Mouse (Mus musculus) olfactory bulb, adult 2 months (tissue): Measurements from ENCODE around the gene Gm21860. TPM values are rescaled to one million over a fixed set of nuclear protein-coding genes. Genes with fewer than 3 reads are reported as not detected.
"Not testable (repeated sequence)": the region's sequence is repeated elsewhere in the genome, so short reads cannot be mapped to it uniquely, and the experiment has no call there.

Source experiments
- H3K27ac ChIP-seq: fragments of 200-500 bp; 2 replicates; pipeline ENCODE4 v1.5.1; 2012; ENCODE audit warnings: low read depth, low read length; ENCODE audit not compliant: insufficient read depth
- H3K4me1 ChIP-seq: fragments of 200-500 bp; 2 replicates; pipeline ENCODE4 v1.6.1; 2012; ENCODE audit warnings: low read length; ENCODE audit not compliant: control insufficient read depth, insufficient read depth
- H3K4me3 ChIP-seq: fragments of 200-500 bp; 2 replicates; pipeline ENCODE4 v1.5.1; 2012; ENCODE audit warnings: mild to moderate bottlenecking, low read depth, low read length, moderate library complexity; ENCODE audit not compliant: insufficient read depth
- WGBS: fragments of 180-500 bp; shearing (Covaris S2); methylation state at CpG from one replicate; pipeline ENCODE4 v1.1.7; 2018; 5-methylcytosine and 5-hydroxymethylcytosine counted together
- polyA plus RNA-seq: library from polyadenylated mRNA; stranded (reverse); fragments of >200 nt; gene quantifications from 2 replicates; pipeline ENCODE4 v1.2.4, GENCODE M21; 2012; ENCODE audit warnings: low replicate concordance; ENCODE audit not compliant: missing spikeins, insufficient read depth, insufficient read length

Gene Gm21860
- polyA plus RNA-seq, 1 experiment = not detected

DNA sequence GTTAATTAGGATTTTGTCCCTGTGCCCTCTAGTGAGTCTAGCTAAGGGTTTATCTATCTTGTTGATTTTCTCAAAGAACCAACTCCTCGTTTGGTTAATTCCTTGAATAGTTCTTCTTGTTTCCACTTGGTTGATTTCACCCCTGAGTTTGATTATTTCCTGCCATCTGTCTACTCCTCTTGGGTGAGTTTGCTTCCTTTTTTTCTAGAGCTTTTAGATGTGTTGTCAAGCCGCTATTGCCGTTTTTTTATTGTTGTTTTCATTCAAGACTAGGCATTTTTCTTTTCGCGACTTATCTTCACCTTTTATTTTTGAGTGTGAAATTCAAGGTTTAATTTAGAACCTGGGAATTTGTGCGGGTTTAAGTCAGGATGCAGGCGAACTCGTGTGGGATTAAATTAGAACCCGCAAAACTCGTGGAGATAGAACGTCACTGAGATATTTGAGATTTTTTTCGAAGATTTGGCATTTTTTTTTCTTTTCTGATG, 24.8 kb downstream of the Gm21860 start:
- not testable (repeated sequence) for H3K4me1 ChIP-seq, H3K4me3 ChIP-seq, H3K27ac ChIP-seq
- 65% methylated on average over 12 of the region's 12 CpGs for WGBS

DNA sequence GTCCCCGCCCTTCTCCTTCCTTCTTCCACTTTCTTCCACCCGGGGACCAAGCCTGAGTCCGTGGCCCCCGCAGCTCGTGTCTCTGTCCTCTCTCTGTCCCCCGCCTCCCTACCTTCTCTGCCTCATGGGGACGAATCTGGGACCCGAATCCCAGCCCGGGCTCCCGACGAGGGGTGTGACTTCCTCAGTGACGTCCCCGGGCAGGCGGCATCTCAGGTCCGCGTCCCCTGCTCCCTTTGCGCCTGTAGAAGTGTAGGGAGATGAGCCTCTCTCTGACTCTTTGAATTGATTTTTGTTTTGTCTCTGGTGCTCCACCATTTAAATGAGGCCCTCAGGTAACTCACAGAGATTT, 25.7 kb downstream of the Gm21860 start:
- not testable (repeated sequence) for H3K4me3 ChIP-seq, H3K4me1 ChIP-seq, H3K27ac ChIP-seq
- WGBS = 78% methylated on average over 16 of the region's 17 CpGs

DNA sequence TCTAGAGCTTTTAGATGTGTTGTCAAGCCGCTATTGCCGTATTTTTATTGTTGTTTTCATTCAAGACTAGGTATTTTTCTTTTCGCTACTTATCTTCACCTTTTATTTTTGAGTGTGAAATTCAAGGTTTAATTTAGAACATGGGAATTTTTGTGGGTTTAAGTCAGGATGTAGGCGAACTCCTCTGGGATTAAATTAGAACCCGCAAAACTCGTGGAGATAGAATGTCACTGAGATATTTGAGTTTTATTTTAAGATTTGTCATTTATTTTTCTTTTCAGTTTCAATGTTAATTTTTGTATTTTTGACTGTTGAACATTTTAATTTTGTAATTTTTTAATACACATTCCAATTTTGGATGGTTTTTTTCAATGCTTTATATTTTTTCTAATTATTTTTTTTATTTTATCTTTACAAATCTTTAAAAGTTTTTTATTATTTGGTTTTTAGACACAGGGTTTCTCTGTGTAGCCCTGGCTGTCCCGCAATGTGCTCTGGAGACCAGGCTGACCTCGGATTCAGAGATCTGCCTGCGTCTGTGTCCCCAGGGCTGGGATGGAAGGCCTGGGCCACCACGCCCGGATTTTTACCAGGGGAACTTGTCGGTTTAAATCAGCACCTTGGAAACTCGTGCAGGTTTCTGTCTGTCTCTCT, 26.2 kb downstream of the Gm21860 start:
- not testable (repeated sequence) for H3K27ac ChIP-seq, H3K4me3 ChIP-seq, H3K4me1 ChIP-seq
- WGBS = 88% methylated on average over 13 of the region's 13 CpGs

DNA sequence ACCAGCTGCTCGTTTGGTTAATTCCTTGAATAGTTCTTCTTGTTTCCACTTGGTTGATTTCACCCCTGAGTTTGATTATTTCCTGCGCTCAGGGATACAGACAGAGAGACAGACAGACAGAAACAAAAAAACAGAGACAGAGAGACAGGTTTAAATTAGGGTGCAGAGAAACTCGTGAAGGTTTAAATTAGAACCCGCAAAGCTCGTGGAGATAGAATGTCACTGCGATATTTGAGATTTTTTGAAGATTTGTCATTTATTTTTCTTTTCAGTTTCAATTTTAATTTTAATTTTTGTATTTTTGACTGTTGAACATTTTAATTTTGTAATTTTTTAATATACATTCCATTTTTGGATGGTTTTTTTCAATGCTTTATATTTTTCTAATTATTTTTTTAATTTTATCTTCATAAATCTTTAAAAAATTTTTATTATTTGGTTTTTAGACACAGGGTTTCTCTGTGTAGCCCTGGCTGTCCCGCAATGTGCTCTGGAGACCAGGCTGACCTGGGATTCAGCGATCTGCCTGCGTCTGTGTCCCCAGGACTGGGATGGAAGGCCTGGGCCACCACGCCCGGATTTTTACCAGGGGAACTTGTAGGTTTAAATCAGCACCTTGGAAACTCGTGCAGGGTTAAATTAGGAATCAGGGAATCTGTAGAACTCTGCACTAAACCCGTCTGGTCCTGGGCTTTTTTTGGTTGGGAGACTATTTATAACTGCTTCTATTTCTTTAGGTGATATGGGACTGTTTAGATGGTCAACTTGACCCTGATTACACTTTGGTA, 27.3 kb downstream of the Gm21860 start:
- H3K4me1 ChIP-seq, H3K27ac ChIP-seq, H3K4me3 ChIP-seq: not testable (repeated sequence)
- 76% methylated on average over 13 of the region's 13 CpGs for WGBS

DNA sequence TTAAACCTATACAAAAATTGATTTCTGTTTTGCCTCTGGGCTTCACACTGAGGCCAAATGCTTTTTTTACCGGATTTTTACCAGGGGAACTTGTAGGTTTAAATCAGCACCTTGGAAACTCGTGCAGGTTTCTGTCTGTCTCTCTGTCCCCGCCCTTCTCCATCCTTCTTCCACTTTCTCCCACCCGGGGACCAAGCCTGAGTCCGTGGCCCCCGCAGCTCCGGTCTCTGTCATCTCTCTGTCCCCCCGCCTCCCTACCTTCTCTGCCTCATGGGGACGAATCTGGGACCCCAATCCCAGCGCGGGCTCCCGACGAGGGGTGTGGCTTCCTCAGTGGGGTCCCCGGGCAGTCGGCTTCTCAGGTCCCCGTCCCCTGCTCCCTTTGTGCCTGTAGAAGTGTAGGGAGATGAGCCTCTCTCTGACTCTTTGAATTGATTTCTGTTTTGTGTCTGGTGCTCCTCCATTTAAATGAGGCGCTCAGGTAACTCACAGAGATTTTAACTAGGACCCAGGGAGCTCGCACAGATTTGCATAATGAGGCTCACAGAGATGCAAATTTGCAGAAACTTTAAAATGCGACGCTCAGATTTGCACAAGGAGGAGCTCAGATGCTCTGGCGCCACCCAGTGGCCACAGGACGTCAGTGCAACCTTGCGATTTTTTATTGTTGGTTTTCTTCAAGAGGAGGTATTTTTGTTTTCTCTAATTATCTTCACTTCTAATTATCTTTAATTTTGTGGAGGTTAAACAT, 28.7 kb downstream of the Gm21860 start:
- H3K27ac ChIP-seq, H3K4me1 ChIP-seq, H3K4me3 ChIP-seq: not testable (repeated sequence)
- 83% methylated on average over 22 of the region's 23 CpGs for WGBS

DNA sequence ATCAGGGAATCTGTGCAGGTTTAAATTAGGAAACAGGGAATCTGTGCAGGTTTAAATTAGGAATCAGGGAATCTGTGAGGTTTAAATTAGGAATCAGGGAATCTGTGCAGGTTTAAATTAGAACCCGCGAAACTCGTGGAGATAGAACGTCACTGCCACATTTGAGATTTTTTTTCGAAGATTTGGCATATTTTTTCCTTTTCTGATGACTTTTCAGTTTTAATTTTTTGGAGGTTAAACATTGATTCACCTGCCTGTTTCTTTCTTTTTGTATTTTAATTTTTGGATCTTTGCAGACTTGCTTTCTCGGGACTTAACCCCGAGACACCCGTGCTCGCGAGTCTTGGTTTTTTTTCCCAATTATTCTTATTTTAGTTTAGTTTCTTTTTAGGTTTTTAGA, 29.5 kb downstream of the Gm21860 start:
- H3K4me1 ChIP-seq, H3K27ac ChIP-seq, H3K4me3 ChIP-seq: not testable (repeated sequence)
- WGBS = 91% methylated on average over 10 of the region's 10 CpGs

DNA sequence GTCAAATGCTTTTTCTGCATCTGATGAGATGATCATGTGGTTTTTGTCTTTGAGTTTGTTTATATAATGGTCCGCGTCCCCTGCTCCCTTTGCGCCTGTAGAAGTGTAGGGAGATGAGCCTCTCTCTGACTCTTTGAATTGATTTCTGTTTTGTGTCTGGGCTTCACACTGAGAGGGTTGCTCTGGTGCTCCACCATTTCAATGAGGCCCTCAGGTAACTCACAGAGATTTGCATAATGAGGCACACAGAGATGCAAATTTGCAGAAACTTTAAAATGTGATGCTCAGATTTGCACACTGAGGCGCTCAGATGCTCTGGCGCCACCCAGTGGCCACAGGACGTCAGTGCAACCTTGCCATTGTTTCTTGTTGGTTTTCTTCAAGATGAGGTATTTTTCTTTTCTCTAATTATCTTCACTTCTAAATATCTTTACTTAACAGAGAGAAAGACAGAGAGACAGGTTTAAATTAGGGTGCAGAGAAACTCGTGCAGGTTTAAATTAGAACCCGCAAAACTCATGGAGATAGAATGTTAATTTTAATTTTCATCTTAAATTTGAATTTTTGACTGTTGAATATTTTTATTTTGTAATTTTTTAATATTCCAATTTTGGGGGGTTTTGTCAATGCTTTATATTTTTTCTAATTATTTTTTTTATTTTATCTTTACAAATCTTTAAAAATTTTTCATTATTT, 30.5 kb downstream of the Gm21860 start:
- H3K4me3 ChIP-seq, H3K27ac ChIP-seq, H3K4me1 ChIP-seq: not testable (repeated sequence)
- WGBS = 61% methylated on average over 8 of the region's 8 CpGs

DNA sequence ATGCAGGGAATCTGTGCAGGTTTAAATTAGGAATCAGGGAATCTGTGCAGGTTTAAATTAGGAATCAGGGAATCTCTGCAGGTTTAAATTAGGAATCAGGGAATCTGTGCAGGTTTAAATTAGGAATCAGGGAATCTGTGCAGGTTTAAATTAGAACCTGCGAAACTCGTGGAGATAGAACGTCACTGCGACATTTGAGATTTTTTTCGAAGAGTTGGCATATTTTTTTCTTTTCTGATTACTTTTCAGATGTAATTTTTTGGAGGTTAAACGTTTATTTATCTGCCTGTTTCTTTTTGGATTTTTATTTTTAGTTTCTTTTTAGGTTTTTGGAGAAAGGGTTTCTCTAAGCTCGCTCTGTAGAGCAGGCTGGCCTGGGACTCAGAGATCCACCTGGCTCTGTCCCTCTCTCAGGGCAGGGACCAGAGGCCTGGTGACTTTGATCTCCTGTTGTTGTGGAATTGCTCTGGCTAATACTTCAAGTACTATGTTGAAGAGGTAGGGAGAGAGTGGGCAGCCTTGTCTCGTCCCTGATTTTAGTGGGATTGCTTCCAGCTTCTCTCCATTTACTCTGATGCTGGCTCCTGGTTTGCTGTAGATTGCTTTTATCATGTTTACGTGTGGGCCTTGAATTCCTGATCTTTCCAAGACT, 31.2 kb downstream of the Gm21860 start:
- not testable (repeated sequence) for H3K4me3 ChIP-seq, H3K4me1 ChIP-seq, H3K27ac ChIP-seq
- 69% methylated on average over 9 of the region's 9 CpGs for WGBS

DNA sequence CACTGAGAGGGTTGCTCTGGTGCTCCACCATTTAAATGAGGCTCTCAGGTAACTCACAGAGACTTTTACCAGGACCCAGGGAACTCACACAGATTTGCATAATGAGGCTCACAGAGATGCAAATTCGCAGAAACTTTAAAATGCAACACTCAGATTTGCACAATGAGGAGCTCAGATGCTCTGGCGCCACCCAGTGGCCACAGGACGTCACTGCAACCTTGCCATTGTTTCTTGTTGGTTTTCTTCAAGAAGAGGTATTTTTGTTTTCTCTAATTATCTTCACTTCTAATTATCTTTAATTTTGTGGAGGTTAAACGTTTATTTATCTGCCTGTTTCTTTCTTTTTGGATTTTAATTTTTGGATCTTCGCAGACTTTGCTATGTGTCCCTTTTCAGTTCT, 34.1 kb downstream of the Gm21860 start:
- not testable (repeated sequence) for H3K4me3 ChIP-seq, H3K4me1 ChIP-seq, H3K27ac ChIP-seq
- 44% methylated on average over 5 of the region's 5 CpGs for WGBS

DNA sequence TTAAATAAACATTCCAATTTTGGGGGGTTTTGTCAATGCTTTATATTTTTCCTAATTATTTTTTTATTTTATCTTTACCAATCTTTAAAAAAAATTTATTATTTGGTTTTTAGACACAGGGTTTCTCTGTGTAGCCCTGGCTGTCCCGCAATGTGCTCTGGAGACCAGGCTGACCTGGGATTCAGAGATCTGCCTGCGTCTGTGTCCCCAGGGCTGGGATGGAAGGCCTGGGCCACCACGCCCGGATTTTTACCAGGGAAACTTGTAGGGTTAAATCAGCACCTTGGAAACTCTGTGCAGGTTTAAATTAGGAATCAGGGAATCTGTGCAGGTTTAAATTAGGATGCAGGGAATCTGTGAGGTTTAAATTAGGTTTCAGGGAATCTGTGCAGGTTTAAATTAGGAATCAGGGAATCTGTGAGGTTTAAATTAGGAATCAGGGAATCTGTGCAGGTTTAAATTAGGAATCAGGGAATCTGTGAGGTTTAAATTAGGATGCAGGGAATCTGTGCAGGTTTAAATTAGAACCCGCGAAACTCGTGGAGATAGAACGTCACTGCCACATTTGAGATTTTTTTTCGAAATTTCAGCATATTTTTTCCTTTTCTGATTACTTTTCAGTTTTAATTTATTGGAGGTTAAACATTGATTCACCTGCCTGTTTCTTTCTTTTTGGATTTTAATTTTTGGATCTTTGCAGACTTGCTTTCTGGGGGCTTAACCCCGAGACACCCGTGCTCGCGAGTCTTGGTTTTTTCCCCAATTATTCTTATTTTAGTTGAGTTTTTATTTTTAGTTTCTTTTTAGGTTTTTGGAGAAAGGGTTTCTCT, 35.0 kb downstream of the Gm21860 start:
- WGBS = 87% methylated on average over 13 of the region's 13 CpGs

DNA sequence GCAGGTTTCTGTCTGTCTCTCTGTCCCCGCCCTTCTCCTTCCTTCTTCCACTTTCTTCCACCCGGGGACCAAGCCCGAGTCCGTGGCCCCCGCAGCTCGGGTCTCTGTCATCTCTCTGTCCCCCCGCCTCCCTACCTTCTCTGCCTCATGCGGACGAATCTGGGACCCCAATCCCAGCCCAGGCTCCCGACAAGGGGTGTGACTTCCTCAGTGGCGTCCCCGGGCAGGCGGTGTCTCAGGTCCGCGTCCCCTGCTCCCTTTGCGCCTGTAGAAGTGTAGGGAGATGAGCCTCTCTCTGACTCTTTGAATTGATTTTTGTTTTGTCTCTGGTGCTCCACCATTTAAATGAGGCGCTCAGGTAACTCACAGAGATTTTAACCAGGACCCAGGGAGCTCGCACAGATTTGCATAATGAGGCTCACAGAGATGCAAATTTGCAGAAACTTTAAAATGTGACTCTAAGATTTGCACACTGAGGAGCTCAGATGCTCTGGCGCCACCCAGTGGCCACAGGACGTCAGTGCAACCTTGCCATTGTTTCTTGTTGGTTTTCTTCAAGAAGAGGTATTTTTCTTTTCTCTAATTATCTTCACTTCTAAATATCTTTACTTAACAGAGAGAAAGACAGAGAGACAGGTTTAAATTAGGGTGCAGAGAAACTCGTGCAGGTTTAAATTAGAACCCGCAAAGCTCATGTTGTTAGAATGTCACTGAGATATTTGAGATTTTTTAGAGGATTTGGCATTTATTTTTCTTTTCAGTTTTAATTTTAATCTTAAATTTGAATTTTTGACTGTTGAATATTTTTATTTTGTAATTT, 35.8 kb downstream of the Gm21860 start:
- not testable (repeated sequence) for H3K4me1 ChIP-seq, H3K4me3 ChIP-seq, H3K27ac ChIP-seq
- WGBS = 79% methylated on average over 22 of the region's 22 CpGs

More for the DNA sequence above, 35.0 kb downstream of the Gm21860 start:
- not testable (repeated sequence) for H3K4me1 ChIP-seq, H3K27ac ChIP-seq, H3K4me3 ChIP-seq

DNA sequence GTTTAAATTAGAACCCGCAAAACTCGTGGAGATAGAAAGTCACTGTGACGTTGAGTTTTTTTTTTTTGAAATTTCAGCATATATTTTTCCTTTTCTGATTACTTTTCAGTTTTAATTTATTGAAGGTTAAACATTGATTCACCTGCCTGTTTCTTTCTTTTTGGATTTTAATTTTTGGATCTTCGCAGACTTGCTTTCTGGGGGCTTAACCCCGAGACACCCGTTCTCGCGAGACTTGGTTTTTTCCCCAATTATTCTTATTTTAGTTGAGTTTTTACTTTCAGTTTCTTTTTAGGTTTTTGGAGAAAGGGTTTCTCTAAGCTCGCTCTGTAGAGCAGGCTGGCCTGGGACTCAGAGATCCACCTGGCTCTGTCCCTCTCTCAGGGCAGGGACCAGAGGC, 36.6 kb downstream of the Gm21860 start:
- 85% methylated on average over 9 of the region's 9 CpGs for WGBS
- not testable (repeated sequence) for H3K4me3 ChIP-seq, H3K27ac ChIP-seq

More for the DNA sequence above, 36.6 kb downstream of the Gm21860 start:
- not testable (repeated sequence) for H3K4me1 ChIP-seq
